Mouse (Mus musculus): ENCODE measurements around the gene Prpf8.

- TF ChIP-seq POLR2A (IDR thresholded peaks at IDR 0.05; ENCODE audit: insufficient read depth, low read depth, low read length) (no peak), EP300 (IDR thresholded peaks at IDR 0.05; ENCODE audit: insufficient read depth, low read depth, low read length) (no peak)
Measured at GRCm38 (mm10) chr11:75452081-75452480, 34.5 kb upstream of the Prpf8 start.
